Mouse (Mus musculus) kidney, adult 2 months (tissue): ENCODE measurements around the gene Tmem246.

Experiments used
- CTCF ChIP-seq: fragments of 200-500 bp; conservative IDR thresholded peaks from 2 replicates; pipeline ENCODE4 v1.5.1; 2011; ENCODE audit warnings: low read depth, mild to moderate bottlenecking, control low read depth, low read length, moderate library complexity, mixed read lengths; ENCODE audit not compliant: insufficient read depth, insufficient read length
- POLR2A ChIP-seq: fragments of 200-500 bp; IDR thresholded peaks from one replicate; pipeline ENCODE4 v1.6.1; 2011; ENCODE audit warnings: low read depth, low read length, control low read depth

- no peak for TF ChIP-seq CTCF
- no peak for TF ChIP-seq POLR2A
These were observed 25.5 kb downstream of the Tmem246 start for GRCm38 (mm10) chr4:49572194-49572593.
